Comparison of ENCODE assay signal across 17 mouse cellular contexts in the genomic region with DNA sequence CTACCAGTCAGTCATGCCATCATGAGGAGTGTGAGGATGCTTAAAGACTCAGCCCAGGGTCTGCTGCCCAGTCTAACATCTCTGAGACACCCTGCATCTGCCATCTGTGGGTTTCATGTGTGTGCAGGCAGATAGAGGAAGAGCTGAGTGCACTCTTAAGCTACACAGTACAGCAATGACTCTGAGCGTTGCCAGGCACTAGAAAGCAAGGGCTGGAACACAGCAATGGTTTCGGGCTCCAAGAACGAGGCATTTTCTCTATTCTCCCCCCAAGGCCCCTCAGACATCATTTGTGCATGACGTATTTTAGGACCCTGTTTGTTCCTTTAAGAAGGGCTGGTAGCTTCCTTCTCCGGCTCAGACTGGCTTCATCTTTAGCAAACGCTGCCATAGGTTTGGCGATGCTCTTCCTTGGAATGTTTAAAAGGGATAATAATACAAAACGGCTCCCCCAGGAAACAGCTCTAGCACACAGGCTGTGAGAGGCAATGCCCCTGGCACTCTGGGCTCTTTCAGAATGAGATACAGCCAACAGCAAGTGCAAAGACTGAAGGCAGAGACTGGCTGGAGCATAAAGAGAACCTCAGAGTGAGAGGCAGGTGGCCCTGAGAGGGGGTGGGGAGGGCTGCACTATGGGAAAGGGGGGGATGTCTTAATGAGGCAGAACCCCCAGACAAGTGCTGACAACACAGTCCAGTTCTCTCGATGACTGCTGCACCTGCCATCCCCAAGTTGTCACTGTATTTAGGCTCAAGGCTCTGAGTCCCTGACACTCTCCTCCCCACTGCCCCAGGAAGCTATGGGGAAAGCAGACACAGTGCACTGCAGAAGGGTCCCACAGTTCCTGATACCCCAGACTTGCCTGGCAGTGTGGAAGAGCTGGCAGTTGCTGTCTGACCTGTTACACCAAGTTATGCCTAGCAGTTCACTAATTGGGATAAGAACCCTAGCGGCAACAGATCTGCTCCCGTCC. TPM values are rescaled to one million over a fixed set of nuclear protein-coding genes. Genes with fewer than 3 reads are reported as not detected.
DNase-seq lines count a peak whose midpoint lies in the region; ATAC-seq and TF ChIP-seq lines count a peak whose summit lies in the region.
"Had no signal": no experiment of that assay in that cellular context is flagged by ENCODE, and none has a peak within 500 bp of the region (broad histone marks: within the 10 kb centered on the region; RNA-seq: fewer than 3 reads in every experiment).

No protein-coding gene starts in this region.

- no peak for DNase-seq in hindbrain, embryonic 10.5 days (ENCODE audit: low spot score)
- no peak for DNase-seq in testis, postnatal 14 days (ENCODE audit: low spot score)
- peak; percentile 25 for DNase-seq in right cerebral cortex, postnatal 4 days
- DNase-seq in liver, postnatal 0 days: no peak
- no peak for DNase-seq in Muller cell, postnatal 12 days (ENCODE audit: inconsistent ontology term)
- DNase-seq: B cell, adult 2 months; cerebellum, adult 11-12 months; gastrocnemius, postnatal 25 days had no signal

- no peak overlapping the region for H3K9ac ChIP-seq in hindbrain, embryonic 12.5 days
- no peak overlapping the region for H3K9ac ChIP-seq in midbrain, embryonic 13.5 days (replicated peaks)
- no peak overlapping the region for H3K9ac ChIP-seq in liver, postnatal 0 days (replicated peaks)
- H3K9ac ChIP-seq: liver, embryonic 15.5 days had no signal

- TF ChIP-seq EP300 in liver, postnatal 0 days (IDR thresholded peaks at IDR 0.05; ENCODE audit: low read depth): no peak

- peaks cover 34% of the 10 kb centered on the region for H3K27me3 ChIP-seq in hindbrain, embryonic 12.5 days
- H3K27me3 ChIP-seq in hindbrain, embryonic 10.5 days (ENCODE audit: insufficient read depth, poor library complexity, severe bottlenecking): peaks cover 60% of the 10 kb centered on the region
- H3K27me3 ChIP-seq in testis, adult 2 months (ENCODE audit: control insufficient read depth, insufficient read depth, low read length): no peaks in the 10 kb centered on the region
- H3K27me3 ChIP-seq in midbrain, embryonic 13.5 days: peaks cover 31% of the 10 kb centered on the region
- H3K27me3 ChIP-seq in liver, postnatal 0 days (ENCODE audit: insufficient read depth, low read length): peaks cover 18% of the 10 kb centered on the region

- TF ChIP-seq POLR2A in testis, adult 2 months (IDR thresholded peaks at IDR 0.05; ENCODE audit: control insufficient read depth, low read depth, low read length): no peak

- no peak overlapping the region for H3K27ac ChIP-seq in hindbrain, embryonic 12.5 days
- no peak overlapping the region for H3K27ac ChIP-seq in hindbrain, embryonic 10.5 days
- no peak overlapping the region for H3K27ac ChIP-seq in testis, adult 2 months (ENCODE audit: control insufficient read depth, insufficient read depth, low read depth, low read length)
- no peak overlapping the region for H3K27ac ChIP-seq in midbrain, embryonic 13.5 days
- H3K27ac ChIP-seq in liver, postnatal 0 days (ENCODE audit: low read depth): no peak overlapping the region
- H3K27ac ChIP-seq: kidney, postnatal 0 days; limb, embryonic 10.5 days; liver, embryonic 15.5 days had no signal

- no peak overlapping the region for H3K4me3 ChIP-seq in hindbrain, embryonic 12.5 days
- H3K4me3 ChIP-seq in hindbrain, embryonic 10.5 days: no peak overlapping the region
- peak overlapping the region; percentile 25; the same call in 1 of the 2 replicates for H3K4me3 ChIP-seq in testis, adult 2 months (ENCODE audit: control insufficient read depth, low read depth, low read length)
- peak overlapping the region; percentile 15; the same call in 1 of the 2 replicates for H3K4me3 ChIP-seq in midbrain, embryonic 13.5 days (replicated peaks)
- H3K4me3 ChIP-seq in liver, postnatal 0 days (ENCODE audit: low read depth, low read length): no peak overlapping the region
- H3K4me3 ChIP-seq: erythroblast, embryonic 14.5 days; limb, embryonic 10.5 days; liver, embryonic 15.5 days; myocyte had no signal

- no peak for TF ChIP-seq CTCF in testis, adult 2 months (IDR thresholded peaks at IDR 0.05; ENCODE audit: control insufficient read depth, insufficient read depth, insufficient replicate concordance, low read depth, low read length)
- TF ChIP-seq CTCF in liver, postnatal 0 days (IDR thresholded peaks at IDR 0.05; ENCODE audit: low read depth): no peak

- peaks cover 16% of the 10 kb centered on the region for H3K4me1 ChIP-seq in hindbrain, embryonic 12.5 days
- H3K4me1 ChIP-seq in hindbrain, embryonic 10.5 days (replicated peaks): peaks cover 33% of the 10 kb centered on the region
- H3K4me1 ChIP-seq in testis, adult 2 months (ENCODE audit: control insufficient read depth, insufficient read depth, low read length): no peaks in the 10 kb centered on the region; the same call in 1 of the 2 replicates
- peaks cover 43% of the 10 kb centered on the region for H3K4me1 ChIP-seq in midbrain, embryonic 13.5 days (replicated peaks)
- H3K4me1 ChIP-seq in liver, postnatal 0 days (ENCODE audit: insufficient read depth): no peaks in the 10 kb centered on the region
- H3K4me1 ChIP-seq: liver, embryonic 15.5 days had no signal

- H3K36me3 ChIP-seq in hindbrain, embryonic 12.5 days: no peaks in the 10 kb centered on the region
- no peaks in the 10 kb centered on the region for H3K36me3 ChIP-seq in hindbrain, embryonic 10.5 days
- no peaks in the 10 kb centered on the region for H3K36me3 ChIP-seq in testis, adult 2 months (ENCODE audit: control insufficient read depth, insufficient read depth, low read length)
- no peaks in the 10 kb centered on the region for H3K36me3 ChIP-seq in midbrain, embryonic 13.5 days
- no peaks in the 10 kb centered on the region for H3K36me3 ChIP-seq in liver, postnatal 0 days (replicated peaks; ENCODE audit: insufficient read depth, low read length)
- H3K36me3 ChIP-seq: limb, embryonic 10.5 days; liver, embryonic 15.5 days had no signal

- ATAC-seq in hindbrain, embryonic 12.5 days (ENCODE audit: low FRiP score): peak; percentile 22; the same call in 1 of the 2 replicates
- ATAC-seq in midbrain, embryonic 13.5 days: peak; percentile 29; the same call in 1 of the 2 replicates
- ATAC-seq in liver, postnatal 0 days: no peak

- no peaks in the 10 kb centered on the region for H3K9me3 ChIP-seq in hindbrain, embryonic 12.5 days (replicated peaks)
- no peaks in the 10 kb centered on the region for H3K9me3 ChIP-seq in hindbrain, embryonic 10.5 days
- no peaks in the 10 kb centered on the region for H3K9me3 ChIP-seq in midbrain, embryonic 13.5 days
- H3K9me3 ChIP-seq in liver, postnatal 0 days (ENCODE audit: low read length): no peaks in the 10 kb centered on the region
- H3K9me3 ChIP-seq: limb, embryonic 10.5 days; liver, embryonic 15.5 days had no signal

- WGBS in hindbrain, embryonic 12.5 days: 56% methylated on average over 11 of the region's 11 CpGs
- 62% methylated on average over 11 of the region's 11 CpGs for WGBS in hindbrain, embryonic 10.5 days
- WGBS in midbrain, embryonic 13.5 days: 49% methylated on average over 11 of the region's 11 CpGs
- 56% methylated on average over 11 of the region's 11 CpGs for WGBS in liver, postnatal 0 days (ENCODE audit: insufficient replicate concordance)

- peak overlapping the region; percentile 19; the same call in 1 of the 2 replicates for H3K4me2 ChIP-seq in hindbrain, embryonic 12.5 days (replicated peaks)
- peak overlapping the region; percentile 79 for H3K4me2 ChIP-seq in midbrain, embryonic 13.5 days (replicated peaks)
- H3K4me2 ChIP-seq in liver, postnatal 0 days (ENCODE audit: low read depth, low read length): no peak overlapping the region
- H3K4me2 ChIP-seq: liver, embryonic 15.5 days had no signal

RNA-seq across cellular contexts. Expression of a gene that starts 2.3 kb away (rescaled TPM):
- polyA plus RNA-seq in hindbrain, embryonic 12.5 days (2016; fragmentation: Nextera tagmentation; extraction: Ambion mirVana): 5.4 and 6.1 TPM in 2 replicates
- polyA plus RNA-seq in hindbrain, embryonic 10.5 days (2016; fragmentation: Nextera tagmentation; extraction: Ambion mirVana): 1.6 and 2.6 TPM in 2 replicates
- 0.41 and 0.58 TPM in 2 replicates for polyA plus RNA-seq in testis, adult 2 months (2012; rRNA removed)
- polyA plus RNA-seq in midbrain, embryonic 13.5 days (2015; fragmentation: Nextera tagmentation; extraction: Ambion mirVana): 5.0 and 5.2 TPM in 2 replicates
- polyA plus RNA-seq in liver, postnatal 0 days (2015; fragmentation: Nextera tagmentation; extraction: Ambion mirVana): not detected in 2 replicates
- polyA plus RNA-seq: erythroblast, embryonic 14.5 days; heart, embryonic 14.5 days; myocyte had no signal

Comparison
In these comparisons a context has a peak if more than half of its experiments do, and no peak if none do; other contexts are left out.
1. H3K4me3 ChIP-seq: peak in testis, adult 2 months (single experiment) and midbrain, embryonic 13.5 days (single experiment); none in hindbrain, embryonic 12.5 days (single experiment), hindbrain, embryonic 10.5 days (single experiment) and liver, postnatal 0 days (single experiment).